ENCODE assay signal across 29 mouse cellular contexts in genomic region chr19:39113644-39114043, GRCm38 (mm10). TPM values are rescaled to one million over a fixed set of nuclear protein-coding genes. Genes with fewer than 3 reads are reported as not detected.
DNase-seq lines count a peak whose midpoint lies in the region; ATAC-seq and TF ChIP-seq lines count a peak whose summit lies in the region.
"Had no signal": no experiment of that assay in that cellular context is flagged by ENCODE, and none has a peak within 500 bp of the region (broad histone marks: within the 10 kb centered on the region; RNA-seq: fewer than 3 reads in every experiment).

TSS of gene Cyp2c66 (plus strand) at chr19:39113898.

- H3K4me1 ChIP-seq in MEL (ENCODE audit: control insufficient read depth in 1 of 2, insufficient read depth in 2 of 2, low read length in 2 of 2): no peaks in the 10 kb centered on the region
- no peaks in the 10 kb centered on the region for H3K4me1 ChIP-seq in intestine, embryonic 16.5 days (ENCODE audit: control insufficient read depth, insufficient read depth, low read length)
- H3K4me1 ChIP-seq in small intestine, adult 2 months (ENCODE audit: control insufficient read depth, insufficient read depth, insufficient read length, low read length): 0 out of 2 replicates have a peak, but pooled peaks cover 1% of the 10 kb centered on the region
- no peaks in the 10 kb centered on the region for H3K4me1 ChIP-seq in forebrain, embryonic 14.5 days (ENCODE audit: control insufficient read depth, insufficient read depth, low read length)
- H3K4me1 ChIP-seq: embryonic facial prominence, embryonic 13.5 days; embryonic facial prominence, embryonic 15.5 days; forebrain, embryonic 13.5 days had no signal

- DNase-seq in MEL (ENCODE audit: low read depth, low spot score): peak; percentile 7
- DNase-seq in left cerebral cortex, adult 2 months (ENCODE audit: extremely low spot score in 1 of 2, low spot score in 2 of 2): no peak
- DNase-seq in forebrain, embryonic 14.5 days (ENCODE audit: low spot score): no peak
- DNase-seq in right cerebral cortex, postnatal 14 days: no peak
- DNase-seq: adrenal gland, adult 2 months; adrenal gland, postnatal 10 days; adrenal gland, postnatal 25 days; B cell, adult 2 months; cerebellum, adult 11 months; cerebellum, adult 18-20 months; cerebellum, adult 8-10 months; cerebellum, adult 9-11 months; cerebellum, postnatal 14 days; cerebellum, postnatal 36 days; embryo, embryonic 11 days; forebrain, postnatal 0 days had no signal

- no peaks in the 10 kb centered on the region for H3K79me2 ChIP-seq in MEL (ENCODE audit: control insufficient read depth, insufficient read depth, low read length, poor library complexity)

- H3K27ac ChIP-seq in MEL (ENCODE audit: control insufficient read depth, low read depth, low read length): no peak within 1 kb of the TSS
- no peak within 1 kb of the TSS for H3K27ac ChIP-seq in intestine, embryonic 16.5 days (ENCODE audit: low read length)
- peak within 1 kb of the TSS; percentile 67 for H3K27ac ChIP-seq in small intestine, adult 2 months (ENCODE audit: insufficient read depth, low read depth, low read length)
- no peak within 1 kb of the TSS for H3K27ac ChIP-seq in left cerebral cortex, adult 2 months
- H3K27ac ChIP-seq in forebrain, embryonic 14.5 days (ENCODE audit: low read depth, low read length): no peak within 1 kb of the TSS
- H3K27ac ChIP-seq: embryonic facial prominence, embryonic 13.5 days; embryonic facial prominence, embryonic 15.5 days; forebrain, embryonic 13.5 days had no signal

- WGBS in intestine, embryonic 16.5 days: 63% methylated on average over 1 of the region's 1 CpGs
- 31% methylated on average over 1 of the region's 1 CpGs for WGBS in small intestine, adult 2 months
- 78% methylated on average over 1 of the region's 1 CpGs for WGBS in forebrain, embryonic 14.5 days

- no peak for TF ChIP-seq CTCF in MEL (IDR thresholded peaks at IDR 0.05 in 2 of 3, conservative IDR thresholded peaks at IDR 0.05 in 1 of 3; ENCODE audit: control insufficient read depth in 1 of 3, insufficient read depth in 1 of 3, low read depth in 2 of 3, low read length in 3 of 3, poor library complexity in 1 of 3, severe bottlenecking in 1 of 3)
- TF ChIP-seq CTCF in small intestine, adult 2 months (IDR thresholded peaks at IDR 0.05; ENCODE audit: extremely low read depth, insufficient read length, insufficient replicate concordance, low read depth, low read length): no peak
- TF ChIP-seq CTCF in left cerebral cortex, adult 2 months (IDR thresholded peaks at IDR 0.05): no peak

- no peak for TF ChIP-seq EP300 in MEL (IDR thresholded peaks at IDR 0.05; ENCODE audit: low read depth in 1 of 2, low read length in 2 of 2)

- H3K9ac ChIP-seq in MEL (ENCODE audit: control insufficient read depth, low read depth, low read length, poor library complexity, severe bottlenecking): no peak within 1 kb of the TSS
- H3K9ac ChIP-seq in intestine, embryonic 16.5 days (ENCODE audit: low read depth, low read length): no peak within 1 kb of the TSS
- H3K9ac ChIP-seq in forebrain, embryonic 14.5 days (ENCODE audit: low read length): no peak within 1 kb of the TSS
- H3K9ac ChIP-seq: embryonic facial prominence, embryonic 13.5 days; embryonic facial prominence, embryonic 15.5 days; forebrain, embryonic 13.5 days; forebrain, postnatal 0 days had no signal

- no peak within 1 kb of the TSS for H3K4me2 ChIP-seq in intestine, embryonic 16.5 days (ENCODE audit: low read depth, low read length)
- no peak within 1 kb of the TSS for H3K4me2 ChIP-seq in forebrain, embryonic 14.5 days (ENCODE audit: low read length)
- H3K4me2 ChIP-seq: embryonic facial prominence, embryonic 13.5 days; embryonic facial prominence, embryonic 15.5 days; forebrain, embryonic 13.5 days had no signal

- intact Hi-C loops in left cerebral cortex, adult 2 months (cut with DNase I): no loop called here

- no peak for TF ChIP-seq RAD21 in MEL (IDR thresholded peaks at IDR 0.05; ENCODE audit: low read depth, low read length)

- H3K36me3 ChIP-seq in MEL (ENCODE audit: control insufficient read depth in 1 of 2, insufficient read depth in 2 of 2, low read length in 2 of 2): no peaks in the 10 kb centered on the region
- H3K36me3 ChIP-seq in intestine, embryonic 16.5 days (ENCODE audit: control insufficient read depth, insufficient read depth, low read length): no peaks in the 10 kb centered on the region
- H3K36me3 ChIP-seq in small intestine, adult 2 months (ENCODE audit: control insufficient read depth, insufficient read depth, low read length): no peaks in the 10 kb centered on the region
- H3K36me3 ChIP-seq in forebrain, embryonic 14.5 days (ENCODE audit: control insufficient read depth, insufficient read depth, low read length): no peaks in the 10 kb centered on the region
- H3K36me3 ChIP-seq: embryonic facial prominence, embryonic 13.5 days; embryonic facial prominence, embryonic 15.5 days; G1E had no signal

- H3K4me3 ChIP-seq in MEL (ENCODE audit: control insufficient read depth in 1 of 2, insufficient read depth in 1 of 2, low read depth in 2 of 2, low read length in 2 of 2): no peak within 1 kb of the TSS
- H3K4me3 ChIP-seq in intestine, embryonic 16.5 days (ENCODE audit: low read length): no peak within 1 kb of the TSS
- no peak within 1 kb of the TSS for H3K4me3 ChIP-seq in small intestine, adult 2 months (ENCODE audit: low read depth, low read length)
- H3K4me3 ChIP-seq in left cerebral cortex, adult 2 months: no peak within 1 kb of the TSS
- H3K4me3 ChIP-seq in forebrain, embryonic 14.5 days (ENCODE audit: low read depth, low read length): no peak within 1 kb of the TSS
- H3K4me3 ChIP-seq: embryonic facial prominence, embryonic 13.5 days; embryonic facial prominence, embryonic 15.5 days; forebrain, embryonic 13.5 days had no signal

- no peaks in the 10 kb centered on the region for H3K9me3 ChIP-seq in MEL (replicated peaks; ENCODE audit: insufficient read depth, low read length)
- no peaks in the 10 kb centered on the region for H3K9me3 ChIP-seq in intestine, embryonic 16.5 days (ENCODE audit: control insufficient read depth, low read length)
- no peaks in the 10 kb centered on the region for H3K9me3 ChIP-seq in forebrain, embryonic 14.5 days (replicated peaks; ENCODE audit: control insufficient read depth, low read length)
- H3K9me3 ChIP-seq: embryonic facial prominence, embryonic 13.5 days; embryonic facial prominence, embryonic 15.5 days; forebrain, embryonic 13.5 days; G1E had no signal

- no peak for TF ChIP-seq POLR2A in MEL (IDR thresholded peaks at IDR 0.05; ENCODE audit: control insufficient read depth in 1 of 2, insufficient read depth in 1 of 2, low read depth in 1 of 2, low read length in 2 of 2, poor library complexity in 1 of 2)
- no peak for TF ChIP-seq POLR2A in small intestine, adult 2 months (IDR thresholded peaks at IDR 0.05; ENCODE audit: low read depth, low read length)

- H3K27me3 ChIP-seq in MEL (ENCODE audit: control insufficient read depth in 1 of 2, insufficient read depth in 2 of 2, low read length in 2 of 2): no peaks in the 10 kb centered on the region
- H3K27me3 ChIP-seq in intestine, embryonic 16.5 days (replicated peaks; ENCODE audit: control insufficient read depth, insufficient read depth, low read length): no peaks in the 10 kb centered on the region
- no peaks in the 10 kb centered on the region for H3K27me3 ChIP-seq in small intestine, adult 2 months (ENCODE audit: control insufficient read depth, insufficient read depth, low read length)
- no peaks in the 10 kb centered on the region for H3K27me3 ChIP-seq in forebrain, embryonic 14.5 days (replicated peaks; ENCODE audit: control insufficient read depth, insufficient read depth, low read length)
- H3K27me3 ChIP-seq: CH12.LX; embryonic facial prominence, embryonic 13.5 days; embryonic facial prominence, embryonic 15.5 days; forebrain, embryonic 13.5 days had no signal

- ATAC-seq in intestine, embryonic 16.5 days: peak; percentile 66
- no peak for ATAC-seq in forebrain, embryonic 14.5 days
- ATAC-seq: CD4-positive, CD25-positive, alpha-beta regulatory T cell, adult 4 months; forebrain, embryonic 13.5 days; forebrain, postnatal 0 days had no signal

TF ChIP-seq in MEL, 35 proteins besides CTCF, POLR2A, EP300 and RAD21:
- no peak for TF ChIP-seq POLR2AphosphoS2 (IDR thresholded peaks at IDR 0.05; ENCODE audit: low read length)

RNA-seq across cellular contexts. Expression of gene Cyp2c66, which starts in this region (rescaled TPM):
- not detected in 2 replicates for total RNA-seq in MEL (2012; rRNA removed)
- polyA plus RNA-seq in MEL (2012; ENCODE audit: insufficient read depth in 1 of 2, insufficient read length in 2 of 2, low read depth in 1 of 2, low replicate concordance in 2 of 2, missing spikeins in 1 of 2): not detected
- 2.2 and 2.8 TPM in 2 replicates for polyA plus RNA-seq in intestine, embryonic 16.5 days (2015; fragmentation: Nextera tagmentation; extraction: Ambion mirVana)
- 6.9 and 26.9 TPM in 2 replicates for polyA plus RNA-seq in small intestine, adult 2 months (2012; rRNA removed)
- total RNA-seq in left cerebral cortex, adult 2 months (2021): not detected
- polyA plus RNA-seq in forebrain, embryonic 14.5 days (2014; fragmentation: Nextera tagmentation; extraction: Ambion mirVana): not detected in 2 replicates
- total RNA-seq: adrenal gland, adult 2 months; adrenal gland, postnatal 10 days; adrenal gland, postnatal 25 days; adrenal gland, postnatal 4 days; CH12.LX; common myeloid progenitor, adult 5-6 weeks; forebrain, postnatal 0 days had no signal
- polyA plus RNA-seq: adrenal gland, adult 2 months; brain, embryonic 14.5 days; CD4-positive, CD25-positive, alpha-beta regulatory T cell, adult 4 months; embryonic facial prominence, embryonic 11.5 days; embryonic facial prominence, embryonic 13.5 days; embryonic facial prominence, embryonic 15.5 days; forebrain, embryonic 11.5 days; forebrain, embryonic 13.5 days; forebrain, postnatal 0 days; G1E had no signal

Comparison
In these comparisons a context has a peak if more than half of its experiments do, and no peak if none do; other contexts are left out.
1. Peak in DNase-seq in MEL; RNA of the gene not detected or under 1 TPM.